Mouse (Mus musculus) heart, embryonic 10.5 days (tissue): Measurements from ENCODE around the gene Dcaf5. TPM values are rescaled to one million over a fixed set of nuclear protein-coding genes. Genes with fewer than 3 reads are reported as not detected.
A peak's percentile ranks its signal among the peaks of the same experiment; 100 is the strongest.

Experiments used
- DNase-seq: peaks from one replicate; pipeline ENCODE4 v3.0.0-alpha.2; 2017; ENCODE audit warnings: low spot score
- H3K27ac ChIP-seq: fragments of 300-500 bp; sonication (generic); 2 replicates; pipeline ENCODE4 v1.5.1; 2016; ENCODE audit warnings: mild to moderate bottlenecking
- H3K27me3 ChIP-seq: fragments of 300-500 bp; sonication (generic); 2 replicates; pipeline ENCODE4 v1.6.1; 2016; ENCODE audit warnings: mild to moderate bottlenecking; ENCODE audit not compliant: poor library complexity, insufficient read depth, severe bottlenecking
- H3K36me3 ChIP-seq: fragments of 300-500 bp; sonication (generic); 2 replicates; pipeline ENCODE4 v1.6.1; 2016; ENCODE audit warnings: mild to moderate bottlenecking, moderate library complexity
- H3K4me1 ChIP-seq: fragments of 300-500 bp; sonication (generic); 2 replicates; pipeline ENCODE4 v1.6.1; 2016; ENCODE audit warnings: mild to moderate bottlenecking
- H3K4me3 ChIP-seq: fragments of 300-500 bp; sonication (generic); 2 replicates; pipeline ENCODE4 v1.5.1; 2016; ENCODE audit warnings: mild to moderate bottlenecking, moderate library complexity
- H3K9me3 ChIP-seq: fragments of 300-500 bp; sonication (generic); 2 replicates; pipeline ENCODE4 v1.6.1; 2016; ENCODE audit warnings: mild to moderate bottlenecking, moderate library complexity
- WGBS: fragments of 180-500 bp; shearing (Covaris S2); methylation state at CpG from one replicate; pipeline ENCODE4 v1.1.7; 2016; 5-methylcytosine and 5-hydroxymethylcytosine counted together
- polyA plus RNA-seq: library from polyadenylated mRNA; unstranded; fragments of >200 nt; fragmentation: Nextera tagmentation; extraction: Ambion mirVana; gene quantifications from 2 replicates; pipeline ENCODE4 v1.2.1, GENCODE M21; 2016

Dcaf5 gene
- polyA plus RNA-seq, 1 experiment from 2014 or later: 8.5 TPM

- Histone ChIP-seq H3K9me3 (no peaks in the 10 kb centered on the region), H3K4me1 (peaks cover 9% of the 10 kb centered on the region), H3K4me3 (no peak overlapping the region), H3K27ac (no peak overlapping the region), H3K27me3 (no peaks in the 10 kb centered on the region), H3K36me3 (no peaks in the 10 kb centered on the region)
- DNase-seq: no peak
- WGBS: 79% methylated on average over 2 of the region's 2 CpGs
Measured at GRCm38 (mm10) chr12:80440957-80441356, 4.6 kb upstream of the Dcaf5 start.

DNA sequence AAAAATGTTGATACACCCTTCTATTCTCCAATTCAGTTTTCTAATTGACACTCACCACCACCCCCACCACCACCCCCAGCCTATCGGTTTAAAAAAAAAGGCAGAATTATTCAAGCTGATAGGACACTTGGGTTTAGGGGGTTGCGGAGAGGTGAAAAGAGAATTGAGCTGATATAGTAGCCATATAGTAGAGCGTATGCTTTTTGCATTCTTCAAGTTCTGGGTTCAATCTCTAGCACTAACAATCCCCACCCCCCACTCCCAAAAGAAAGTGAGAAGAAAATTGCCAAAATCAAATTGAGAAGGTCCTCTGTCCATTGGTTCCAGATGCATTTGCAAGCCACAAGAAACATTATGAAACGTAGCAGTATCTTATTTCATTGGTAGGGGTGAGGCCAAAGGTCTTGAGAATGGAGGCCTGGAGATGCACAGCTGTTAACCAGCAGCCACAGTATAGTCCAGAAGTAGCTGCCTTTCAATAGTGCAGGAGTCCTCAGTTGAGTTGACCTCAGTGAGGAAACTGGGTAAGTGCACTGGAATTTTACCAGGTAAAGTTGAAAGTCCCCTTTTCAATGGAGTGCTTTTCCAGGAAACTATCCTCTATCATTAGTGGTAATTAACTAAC is 762 bp upstream of the Dcaf5 start:
- Histone ChIP-seq H3K27me3 (no peaks in the 10 kb centered on the region), H3K4me1 (peaks cover 19% of the 10 kb centered on the region), H3K36me3 (no peaks in the 10 kb centered on the region), H3K27ac (peak overlapping the region; percentile 97), H3K9me3 (no peaks in the 10 kb centered on the region), H3K4me3 (peak overlapping the region; percentile 98)
- no peak for DNase-seq
- 35% methylated on average over 4 of the region's 4 CpGs for WGBS

DNA sequence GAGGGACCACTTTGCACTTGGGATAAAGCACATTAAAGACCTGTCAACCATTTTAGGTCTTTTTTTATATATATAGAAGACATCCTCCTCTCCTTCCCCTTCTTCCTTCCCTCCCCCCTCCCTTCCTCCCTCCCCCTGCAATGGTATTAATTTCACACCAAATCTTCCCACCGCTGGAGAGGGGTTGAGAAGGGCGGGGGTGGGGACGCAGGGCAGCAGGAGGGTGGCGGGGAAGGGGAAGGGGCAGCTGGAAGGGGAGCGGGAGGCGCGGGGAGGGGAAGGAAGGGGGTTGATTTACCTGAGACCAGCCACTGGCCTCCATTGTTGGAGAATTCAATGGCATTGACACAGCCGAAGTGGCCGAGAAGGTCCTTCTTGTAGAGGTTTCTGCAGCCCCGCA is 514 bp downstream of the Dcaf5 start:
- Histone ChIP-seq H3K4me1 (peaks cover 19% of the 10 kb centered on the region), H3K36me3 (no peaks in the 10 kb centered on the region), H3K27ac (peak overlapping the region; percentile 97), H3K9me3 (no peaks in the 10 kb centered on the region), H3K27me3 (no peaks in the 10 kb centered on the region), H3K4me3 (peak overlapping the region; percentile 98)
- 0% methylated on average over 8 of the region's 10 CpGs for WGBS
- no peak for DNase-seq

GRCm38 (mm10) chr12:80434961-80435691 is 1.3 kb downstream of the Dcaf5 start:
- Histone ChIP-seq H3K36me3 (no peaks in the 10 kb centered on the region), H3K9me3 (no peaks in the 10 kb centered on the region), H3K27ac (peak overlapping the region; percentile 97), H3K4me3 (peak overlapping the region; percentile 98), H3K27me3 (no peaks in the 10 kb centered on the region), H3K4me1 (peaks cover 19% of the 10 kb centered on the region)
- peak; percentile 89 for DNase-seq
- under 1% methylated on average over 64 of the region's 64 CpGs for WGBS

DNA sequence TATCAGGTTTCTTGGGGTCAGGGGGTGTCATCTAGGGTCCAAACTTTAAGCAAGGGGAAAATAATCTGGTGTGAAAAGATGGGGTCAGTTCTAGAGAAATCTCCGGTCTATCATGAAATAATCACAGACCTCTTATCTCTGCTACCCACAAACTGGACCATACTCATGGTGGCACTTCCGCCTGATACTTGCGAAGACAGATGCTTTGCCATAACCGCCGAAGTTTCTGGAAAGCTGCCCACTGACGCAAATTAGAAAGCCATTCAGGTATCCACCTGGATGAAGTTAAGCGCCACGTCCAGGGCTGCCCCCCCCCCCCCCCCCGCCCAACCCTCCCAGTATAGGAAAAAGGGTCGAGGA is 1.8 kb downstream of the Dcaf5 start:
- peak overlapping the region; percentile 97 for H3K27ac ChIP-seq
- no peaks in the 10 kb centered on the region for H3K9me3 ChIP-seq
- WGBS: 10% methylated on average over 9 of the region's 10 CpGs
- peak overlapping the region; percentile 98 for H3K4me3 ChIP-seq
- H3K4me1 ChIP-seq: peaks cover 19% of the 10 kb centered on the region
- no peaks in the 10 kb centered on the region for H3K27me3 ChIP-seq
- peaks cover 1% of the 10 kb centered on the region; the same call in 1 of the 2 replicates for H3K36me3 ChIP-seq
- no peak for DNase-seq

- no peaks in the 10 kb centered on the region for H3K9me3 ChIP-seq
- no peak overlapping the region for H3K27ac ChIP-seq
- 57% methylated on average over 4 of the region's 4 CpGs for WGBS
- H3K4me3 ChIP-seq: no peak overlapping the region
- no peak for DNase-seq
- H3K4me1 ChIP-seq: peaks cover 19% of the 10 kb centered on the region
- H3K36me3 ChIP-seq: peaks cover 10% of the 10 kb centered on the region
- no peaks in the 10 kb centered on the region for H3K27me3 ChIP-seq
Measured at GRCm38 (mm10) chr12:80433266-80433665, 3.1 kb downstream of the Dcaf5 start.

GRCm38 (mm10) chr12:80427683-80428082 is 8.7 kb downstream of the Dcaf5 start:
- Histone ChIP-seq H3K36me3 (peaks cover 29% of the 10 kb centered on the region), H3K27me3 (no peaks in the 10 kb centered on the region), H3K4me3 (no peak overlapping the region), H3K9me3 (no peaks in the 10 kb centered on the region), H3K4me1 (no peaks in the 10 kb centered on the region), H3K27ac (no peak overlapping the region)
- 82% methylated on average over 3 of the region's 3 CpGs for WGBS
- no peak for DNase-seq

DNA sequence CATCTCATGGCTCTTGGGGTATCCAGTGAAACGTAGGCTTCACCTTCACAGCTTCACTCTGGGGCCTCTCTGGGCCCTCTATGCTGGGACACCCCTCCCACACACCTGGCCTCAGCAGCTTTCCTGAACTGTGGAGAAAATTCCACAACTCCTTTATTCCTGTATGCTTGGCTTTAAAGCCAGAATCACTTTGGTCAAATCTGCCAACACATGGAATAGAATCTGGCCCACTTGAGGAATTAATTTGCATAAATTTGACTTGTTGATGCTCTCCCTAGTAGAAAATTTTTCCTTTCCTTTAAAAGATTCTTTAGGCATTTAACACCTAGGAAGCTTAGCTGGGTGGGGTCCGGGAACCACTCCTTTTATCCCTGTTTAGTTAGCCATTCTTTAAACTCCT is 21.3 kb downstream of the Dcaf5 start:
- no peak overlapping the region for H3K27ac ChIP-seq
- DNase-seq: no peak
- peaks cover 60% of the 10 kb centered on the region for H3K36me3 ChIP-seq
- no peaks in the 10 kb centered on the region for H3K4me1 ChIP-seq
- no peaks in the 10 kb centered on the region for H3K9me3 ChIP-seq
- H3K27me3 ChIP-seq: no peaks in the 10 kb centered on the region
- 87% methylated on average over 2 of the region's 2 CpGs for WGBS
- no peak overlapping the region for H3K4me3 ChIP-seq

DNA sequence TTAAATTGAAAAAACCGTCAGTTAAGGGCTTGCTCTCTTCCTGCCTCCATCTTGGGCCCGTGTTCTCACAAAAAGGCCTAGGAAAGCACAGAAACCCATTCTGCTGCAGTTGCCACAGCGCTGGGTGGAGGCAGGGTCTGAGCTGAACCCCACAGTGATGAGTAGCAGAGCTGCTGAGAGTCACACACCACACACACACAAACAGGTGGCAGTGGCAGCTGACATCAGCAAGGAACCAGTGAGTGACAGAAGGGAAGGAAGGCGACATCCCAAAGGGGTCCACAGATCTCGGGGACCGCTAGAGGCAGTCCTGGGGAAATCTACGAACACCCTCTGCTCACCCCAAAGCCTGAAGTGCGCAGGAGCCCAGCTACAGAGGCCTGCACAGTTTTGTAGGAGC is 25.5 kb downstream of the Dcaf5 start:
- Histone ChIP-seq H3K27me3 (no peaks in the 10 kb centered on the region), H3K4me3 (no peak overlapping the region), H3K27ac (no peak overlapping the region), H3K4me1 (no peaks in the 10 kb centered on the region), H3K36me3 (peaks cover 62% of the 10 kb centered on the region), H3K9me3 (no peaks in the 10 kb centered on the region)
- DNase-seq: no peak
- 90% methylated on average over 8 of the region's 8 CpGs for WGBS

- Histone ChIP-seq H3K27ac (no peak overlapping the region), H3K4me3 (no peak overlapping the region), H3K9me3 (no peaks in the 10 kb centered on the region), H3K27me3 (no peaks in the 10 kb centered on the region), H3K36me3 (peaks cover 57% of the 10 kb centered on the region), H3K4me1 (no peaks in the 10 kb centered on the region)
- DNase-seq: no peak
- WGBS: 61% methylated on average over 3 of the region's 3 CpGs
Measured at GRCm38 (mm10) chr12:80407824-80408223, 28.6 kb downstream of the Dcaf5 start.

- Histone ChIP-seq H3K36me3 (peaks cover 58% of the 10 kb centered on the region), H3K9me3 (no peaks in the 10 kb centered on the region), H3K4me3 (no peak overlapping the region), H3K27ac (no peak overlapping the region), H3K4me1 (no peaks in the 10 kb centered on the region), H3K27me3 (no peaks in the 10 kb centered on the region)
- DNase-seq: no peak
- WGBS: 43% methylated on average over 3 of the region's 3 CpGs
Measured at GRCm38 (mm10) chr12:80406650-80407049, 29.8 kb downstream of the Dcaf5 start.

DNA sequence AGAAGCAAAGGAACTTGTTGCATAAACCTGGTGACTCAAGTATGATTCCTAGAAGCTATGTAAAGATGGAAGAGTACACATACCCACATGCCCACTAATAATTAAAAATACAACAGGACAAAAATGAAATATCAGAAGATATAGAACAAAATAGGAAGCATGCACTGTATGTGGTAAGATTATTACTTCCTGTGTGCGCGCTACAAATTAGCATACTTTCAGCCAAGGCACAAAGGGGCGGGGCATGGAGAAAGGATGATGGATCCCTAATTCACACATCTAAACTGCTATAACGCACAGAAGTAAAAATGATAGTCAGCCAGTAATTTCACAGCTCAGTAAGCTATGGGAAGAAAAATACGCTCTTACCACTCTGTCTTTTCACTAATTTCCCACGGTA is 32.3 kb downstream of the Dcaf5 start:
- no peaks in the 10 kb centered on the region for H3K9me3 ChIP-seq
- no peaks in the 10 kb centered on the region for H3K4me1 ChIP-seq
- no peak overlapping the region for H3K4me3 ChIP-seq
- peaks cover 59% of the 10 kb centered on the region for H3K36me3 ChIP-seq
- 92% methylated on average over 6 of the region's 6 CpGs for WGBS
- no peak for DNase-seq
- H3K27ac ChIP-seq: no peak overlapping the region
- H3K27me3 ChIP-seq: no peaks in the 10 kb centered on the region

DNA sequence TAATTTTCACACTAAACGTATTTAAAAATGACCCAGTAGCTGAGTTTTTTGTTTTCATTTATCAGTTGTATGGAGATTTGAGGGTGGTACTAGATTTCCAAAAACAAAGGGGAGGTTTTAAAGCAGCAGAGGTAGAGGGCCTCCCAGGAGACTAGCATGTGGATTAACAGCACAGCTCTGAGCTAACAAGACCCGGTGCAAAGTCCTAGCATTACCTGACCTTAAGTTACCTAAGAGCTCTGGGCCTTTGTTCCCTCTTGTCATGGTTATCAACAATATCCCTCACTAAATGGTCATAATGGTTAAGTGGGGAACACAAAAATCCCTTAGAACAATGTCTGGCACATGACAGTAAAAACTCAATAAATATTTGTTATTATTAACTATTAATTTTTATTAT is 37.3 kb downstream of the Dcaf5 start:
- 89% methylated on average over 2 of the region's 2 CpGs for WGBS

More for the DNA sequence above, 37.3 kb downstream of the Dcaf5 start:
- Histone ChIP-seq H3K27ac (no peak overlapping the region), H3K27me3 (no peaks in the 10 kb centered on the region), H3K36me3 (peaks cover 84% of the 10 kb centered on the region), H3K4me1 (no peaks in the 10 kb centered on the region), H3K9me3 (no peaks in the 10 kb centered on the region), H3K4me3 (no peak overlapping the region)
- DNase-seq: no peak
